Mouse (Mus musculus) neural tube, embryonic 13.5 days (tissue): ENCODE measurements around the gene Narfl. TPM values are rescaled to one million over a fixed set of nuclear protein-coding genes. Genes with fewer than 3 reads are reported as not detected.
A peak's percentile ranks its signal among the peaks of the same experiment; 100 is the strongest.

ENCODE experiments used
- ATAC-seq: fragments of 200-750 bp; cut with Nextera tagmentation; 2 replicates; pipeline ENCODE4 v1.8.0; 2017; ENCODE audit warnings: low read depth, mild to moderate bottlenecking, moderate TSS enrichment, moderate library complexity
- H3K27ac ChIP-seq: fragments of 300-500 bp; sonication (generic); replicated peaks from 2 replicates; pipeline ENCODE4 v1.5.1; 2015; ENCODE audit warnings: moderate library complexity, mild to moderate bottlenecking, inconsistent platforms
- H3K27me3 ChIP-seq: fragments of 300-500 bp; sonication (generic); 2 replicates; pipeline ENCODE4 v1.6.1; 2015; ENCODE audit warnings: mild to moderate bottlenecking, inconsistent platforms
- H3K36me3 ChIP-seq: fragments of 300-500 bp; sonication (generic); 2 replicates; pipeline ENCODE4 v1.6.1; 2015; ENCODE audit warnings: mild to moderate bottlenecking, inconsistent platforms
- H3K4me1 ChIP-seq: fragments of 300-500 bp; sonication (generic); replicated peaks from 2 replicates; pipeline ENCODE4 v1.6.1; 2015; ENCODE audit warnings: inconsistent platforms
- H3K4me2 ChIP-seq: fragments of 300-500 bp; sonication (generic); 2 replicates; pipeline ENCODE4 v1.6.1; 2015; ENCODE audit warnings: inconsistent platforms, mild to moderate bottlenecking, moderate library complexity
- H3K4me3 ChIP-seq: fragments of 300-500 bp; sonication (generic); 2 replicates; pipeline ENCODE4 v1.5.1; 2015; ENCODE audit warnings: mild to moderate bottlenecking, inconsistent platforms
- H3K9ac ChIP-seq: fragments of 300-500 bp; sonication (generic); 2 replicates; pipeline ENCODE4 v1.6.1; 2015; ENCODE audit warnings: moderate library complexity, mild to moderate bottlenecking, inconsistent platforms
- H3K9me3 ChIP-seq: fragments of 300-500 bp; sonication (generic); 2 replicates; pipeline ENCODE4 v1.6.1; 2016; ENCODE audit warnings: inconsistent platforms
- WGBS: fragments of 180-500 bp; shearing (Covaris S2); methylation state at CpG from one replicate; pipeline ENCODE4 v1.1.7; 2015; 5-methylcytosine and 5-hydroxymethylcytosine counted together
- polyA plus RNA-seq: library from polyadenylated mRNA; unstranded; fragments of >200 nt; fragmentation: Nextera tagmentation; extraction: Ambion mirVana; gene quantifications from 2 replicates; pipeline ENCODE4 v1.2.1, GENCODE M21; 2015

Narfl gene
- polyA plus RNA-seq, 1 experiment from 2014 or later, result 26.6 TPM

DNA sequence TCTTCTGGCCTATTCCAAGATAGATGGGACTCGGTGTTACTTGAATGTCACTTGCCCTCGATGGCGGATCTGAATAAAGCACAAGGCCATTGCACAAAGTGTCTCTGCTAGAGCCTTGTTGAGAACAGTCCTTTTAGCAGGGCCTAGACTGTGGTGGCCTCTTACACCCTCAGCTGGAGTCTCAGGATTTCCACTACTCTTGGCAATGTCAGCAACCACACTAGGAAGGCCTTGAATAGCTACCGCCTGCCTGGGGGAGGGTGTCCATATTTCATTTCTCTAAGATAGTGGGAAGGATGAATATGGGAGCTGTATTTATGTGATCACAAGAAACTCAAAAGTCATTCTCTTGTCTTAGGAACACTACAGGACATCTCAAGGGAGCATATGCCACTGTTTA, 25.3 kb upstream of the Narfl start:
- no peaks in the 10 kb centered on the region; the same call in 1 of the 2 replicates for H3K27me3 ChIP-seq
- H3K36me3 ChIP-seq, result no peaks in the 10 kb centered on the region
- H3K27ac ChIP-seq, result no peak overlapping the region
- WGBS, result 91% methylated on average over 4 of the region's 4 CpGs
- H3K9me3 ChIP-seq, result no peaks in the 10 kb centered on the region
- H3K4me2 ChIP-seq, result no peak overlapping the region
- no peak overlapping the region for H3K4me3 ChIP-seq
- H3K4me1 ChIP-seq, result peaks cover 8% of the 10 kb centered on the region
- no peak for ATAC-seq
- H3K9ac ChIP-seq, result no peak overlapping the region

DNA sequence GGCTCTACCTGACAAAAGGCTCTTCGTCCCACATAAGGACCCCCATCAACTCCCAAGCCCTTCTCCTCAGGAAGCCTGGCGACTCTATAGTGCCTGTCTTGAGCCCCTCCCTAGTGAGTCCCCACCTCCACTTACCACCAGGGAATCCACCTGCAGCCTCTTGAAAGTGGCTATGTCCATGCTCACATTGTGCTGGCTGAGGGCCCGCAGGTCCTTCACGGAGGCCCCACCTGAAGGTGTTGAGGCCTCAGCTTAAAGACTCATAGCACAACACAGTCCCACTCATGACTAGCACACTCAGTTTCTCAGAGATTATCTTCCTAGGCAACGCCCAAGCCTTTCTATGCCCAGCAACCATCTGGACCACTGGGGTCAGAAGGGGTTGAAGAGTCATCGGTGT, 24.3 kb upstream of the Narfl start:
- Histone ChIP-seq H3K4me3 (no peak overlapping the region), H3K9ac (no peak overlapping the region), H3K4me2 (no peak overlapping the region), H3K9me3 (no peaks in the 10 kb centered on the region), H3K36me3 (no peaks in the 10 kb centered on the region), H3K4me1 (peaks cover 8% of the 10 kb centered on the region), H3K27ac (no peak overlapping the region), H3K27me3 (no peaks in the 10 kb centered on the region; the same call in 1 of the 2 replicates)
- 89% methylated on average over 6 of the region's 6 CpGs for WGBS
- no peak for ATAC-seq

DNA sequence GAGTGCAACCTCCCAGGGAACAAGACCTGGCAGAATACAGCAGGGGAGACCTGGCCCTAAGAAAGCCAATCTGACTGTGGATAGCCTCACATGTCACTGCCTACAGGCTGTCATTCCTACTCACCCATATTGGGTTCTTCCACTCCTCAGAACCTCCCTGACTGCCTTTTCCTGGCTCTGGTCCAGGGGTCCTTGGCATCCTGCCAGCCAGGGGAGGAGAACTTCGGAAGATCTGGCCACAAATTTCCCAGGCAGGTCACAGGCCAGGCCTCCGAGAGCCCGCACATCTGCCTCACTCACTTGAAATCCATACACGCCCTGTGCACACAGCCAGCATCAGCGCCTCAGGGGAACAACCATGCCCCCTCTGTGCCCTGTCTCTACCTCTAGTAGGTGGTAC, 22.1 kb upstream of the Narfl start:
- WGBS, result 54% methylated on average over 5 of the region's 5 CpGs
- Histone ChIP-seq H3K4me1 (peaks cover 8% of the 10 kb centered on the region), H3K27ac (no peak overlapping the region; the same call in 1 of the 2 replicates), H3K9ac (peak overlapping the region; percentile 43; the same call in 1 of the 2 replicates), H3K27me3 (no peaks in the 10 kb centered on the region; the same call in 1 of the 2 replicates), H3K9me3 (no peaks in the 10 kb centered on the region), H3K4me2 (no peak overlapping the region), H3K4me3 (no peak overlapping the region), H3K36me3 (no peaks in the 10 kb centered on the region)
- ATAC-seq, result no peak

DNA sequence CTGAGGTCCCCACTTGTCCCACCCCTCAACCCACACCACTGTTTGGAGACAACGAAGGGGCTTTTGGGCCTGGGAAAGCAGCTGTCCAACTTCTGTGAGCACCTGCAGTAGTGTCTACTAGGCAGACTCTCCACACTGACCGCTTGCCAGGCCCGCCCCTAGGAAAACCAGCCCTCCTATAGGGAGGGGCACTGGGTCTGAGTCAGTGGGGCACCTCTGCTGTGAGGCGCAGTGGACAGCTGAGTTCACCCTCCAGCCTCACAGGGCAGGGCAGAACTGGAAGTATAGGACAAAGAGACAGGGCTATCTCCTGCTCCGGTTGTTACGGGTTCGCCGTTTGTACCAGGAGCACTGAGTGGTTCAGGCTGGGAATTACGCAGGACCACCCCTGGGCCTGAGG, 19.3 kb upstream of the Narfl start, which contains the start of gene Msln:
Msln (minus strand) TSS at position 138 of the 400 bp plus-strand sequence.
- H3K4me2 ChIP-seq, result no peak within 1 kb of the TSS

DNA sequence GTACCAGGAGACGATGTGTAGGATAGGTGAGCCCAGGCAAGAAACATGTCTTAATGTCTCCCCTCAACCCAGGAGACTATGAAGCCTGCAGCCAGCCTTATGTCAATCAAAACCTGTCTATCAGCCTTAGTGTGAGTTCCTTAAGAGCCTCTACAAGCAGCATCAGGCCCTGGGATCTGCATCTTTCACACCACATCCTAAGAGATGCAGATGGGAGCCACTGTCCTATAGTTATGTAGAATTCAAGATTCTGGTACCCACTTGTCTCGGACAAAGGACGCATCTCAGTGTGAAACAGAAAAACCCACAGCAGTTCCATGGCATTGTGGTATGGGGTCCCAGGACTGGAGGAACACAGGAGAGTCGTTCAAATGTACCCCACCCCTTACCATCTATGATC, 18.5 kb upstream of the Narfl start:
- H3K36me3 ChIP-seq, result no peaks in the 10 kb centered on the region
- no peak overlapping the region for H3K4me2 ChIP-seq
- H3K27me3 ChIP-seq, result peaks cover 16% of the 10 kb centered on the region
- 0 out of 2 replicates have a peak overlapping the region, but pooled peaks have one; percentile 17 for H3K9ac ChIP-seq
- peaks cover 8% of the 10 kb centered on the region for H3K4me1 ChIP-seq
- H3K27ac ChIP-seq, result no peak overlapping the region
- no peak for ATAC-seq
- no peak overlapping the region for H3K4me3 ChIP-seq
- WGBS, result 81% methylated on average over 4 of the region's 4 CpGs
- H3K9me3 ChIP-seq, result no peaks in the 10 kb centered on the region

More for the DNA sequence above, 19.3 kb upstream of the Narfl start, which contains the start of gene Msln:
- Histone ChIP-seq H3K4me1 (peaks cover 8% of the 10 kb centered on the region), H3K27me3 (peaks cover 12% of the 10 kb centered on the region), H3K36me3 (no peaks in the 10 kb centered on the region), H3K27ac (no peak within 1 kb of the TSS), H3K9ac (no peak within 1 kb of the TSS), H3K4me3 (no peak within 1 kb of the TSS), H3K9me3 (no peaks in the 10 kb centered on the region)
- 86% methylated on average over 9 of the region's 9 CpGs for WGBS
- ATAC-seq, result no peak

DNA sequence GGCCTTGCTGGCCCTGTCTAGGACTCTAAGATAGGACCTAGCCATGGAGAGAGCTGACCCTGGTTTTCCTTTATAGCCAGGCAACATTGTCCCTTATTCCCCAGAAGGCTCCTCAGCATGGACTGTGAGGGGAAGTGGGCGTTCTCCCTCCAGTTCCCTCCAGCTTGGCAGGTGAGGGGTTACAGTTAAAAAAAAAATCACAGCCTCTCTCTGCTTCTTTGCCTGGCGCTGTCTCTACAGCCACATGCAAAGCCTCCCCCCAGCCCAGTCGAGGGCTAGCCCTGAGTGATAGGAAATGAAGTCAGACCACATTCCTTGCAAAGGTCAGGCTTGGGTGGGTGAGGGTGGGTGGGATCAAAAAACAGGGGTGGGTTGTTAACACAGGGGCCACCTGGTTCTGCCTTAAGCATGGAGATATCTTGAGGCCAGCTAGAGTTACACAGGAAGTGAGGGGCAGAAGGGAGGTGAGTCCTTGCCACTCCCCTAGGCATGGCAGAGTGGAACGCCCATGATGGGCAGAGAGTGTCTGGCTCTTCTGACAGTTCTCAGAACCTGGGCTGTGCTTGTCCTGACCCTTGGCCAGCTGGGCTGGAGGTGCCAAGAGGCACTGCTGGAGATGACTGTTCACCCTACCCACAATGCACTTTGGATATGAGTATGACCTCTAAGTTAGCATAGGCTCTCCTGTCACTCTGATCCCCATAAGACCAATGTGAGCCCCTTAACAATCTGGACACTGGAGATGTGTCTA, 17.8 kb upstream of the Narfl start:
- H3K9me3 ChIP-seq, result no peaks in the 10 kb centered on the region
- H3K4me2 ChIP-seq, result no peak overlapping the region
- no peak overlapping the region for H3K27ac ChIP-seq
- H3K9ac ChIP-seq, result 0 out of 2 replicates have a peak overlapping the region, but pooled peaks have one; percentile 17
- peaks cover 18% of the 10 kb centered on the region for H3K27me3 ChIP-seq
- 66% methylated on average over 4 of the region's 4 CpGs for WGBS
- no peak overlapping the region for H3K4me3 ChIP-seq
- ATAC-seq, result no peak
- H3K4me1 ChIP-seq, result peaks cover 8% of the 10 kb centered on the region
- H3K36me3 ChIP-seq, result no peaks in the 10 kb centered on the region

DNA sequence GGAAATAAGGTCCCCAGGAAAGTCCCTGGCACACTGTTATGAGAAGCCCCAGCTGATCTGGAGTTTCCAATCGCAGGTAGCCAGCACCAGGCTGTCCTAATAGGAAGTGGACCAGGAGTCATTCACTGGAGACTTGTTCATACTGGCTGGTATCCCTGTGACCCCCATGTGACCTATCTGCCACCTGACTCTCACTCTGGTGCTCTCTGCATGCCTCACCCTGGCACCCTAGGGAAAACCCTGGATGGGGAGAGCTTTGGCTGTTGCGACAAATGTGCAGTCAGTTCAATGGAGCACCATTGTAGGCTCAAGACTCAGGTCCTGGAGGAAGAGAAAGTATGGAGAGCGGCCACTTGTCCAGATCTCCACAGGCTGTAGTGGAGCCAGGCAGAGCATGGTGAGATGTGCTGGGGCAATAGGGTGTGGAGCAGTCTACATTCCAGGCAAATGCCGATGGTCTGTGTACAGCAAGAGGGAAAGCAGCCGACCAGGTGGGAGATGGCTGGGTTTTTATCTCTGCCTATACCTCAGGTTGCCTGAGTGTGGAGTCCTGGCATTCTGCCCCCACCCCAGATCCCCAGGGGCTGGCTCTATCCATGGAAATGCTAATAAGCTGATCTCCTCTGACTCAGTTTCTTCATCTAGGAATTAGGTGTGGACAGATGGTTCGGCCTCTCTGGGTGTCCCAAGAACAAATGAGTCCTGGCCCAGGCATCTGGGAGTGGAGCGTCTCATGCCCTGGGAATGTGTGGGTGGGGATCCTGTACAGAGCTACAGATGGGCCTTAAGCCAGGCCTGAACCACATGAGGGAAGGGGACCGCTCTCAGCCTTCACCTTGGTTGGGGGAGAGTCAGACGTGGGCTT, 17.0 kb upstream of the Narfl start:
- 78% methylated on average over 9 of the region's 9 CpGs for WGBS
- Histone ChIP-seq H3K27me3 (peaks cover 19% of the 10 kb centered on the region), H3K27ac (no peak overlapping the region), H3K9ac (no peak overlapping the region), H3K4me3 (no peak overlapping the region), H3K4me2 (no peak overlapping the region), H3K36me3 (no peaks in the 10 kb centered on the region), H3K9me3 (no peaks in the 10 kb centered on the region), H3K4me1 (peaks cover 2% of the 10 kb centered on the region)
- ATAC-seq, result no peak

DNA sequence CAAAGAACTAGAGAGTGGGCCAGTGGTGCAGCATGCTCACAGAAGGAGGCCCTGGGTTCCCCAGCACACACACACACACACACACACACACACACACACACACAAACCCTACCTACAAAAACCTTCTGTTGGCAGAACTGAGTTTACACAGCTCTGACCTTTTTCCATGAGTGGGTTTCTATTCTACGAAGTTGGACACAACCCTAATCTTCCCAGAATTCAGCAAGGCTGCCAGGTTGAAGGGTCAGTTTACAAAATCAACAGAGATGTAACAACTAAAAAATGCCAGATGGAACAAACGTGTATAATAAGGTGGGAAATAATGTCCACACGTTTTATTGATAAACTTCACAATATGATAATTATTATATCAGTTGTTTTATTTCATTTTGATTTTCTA, 15.9 kb upstream of the Narfl start:
- Histone ChIP-seq H3K4me2 (no peak overlapping the region), H3K36me3 (no peaks in the 10 kb centered on the region), H3K4me3 (no peak overlapping the region), H3K27ac (no peak overlapping the region), H3K4me1 (no peaks in the 10 kb centered on the region), H3K9ac (no peak overlapping the region), H3K27me3 (peaks cover 26% of the 10 kb centered on the region), H3K9me3 (no peaks in the 10 kb centered on the region)
- 81% methylated on average over 3 of the region's 3 CpGs for WGBS
- no peak for ATAC-seq

DNA sequence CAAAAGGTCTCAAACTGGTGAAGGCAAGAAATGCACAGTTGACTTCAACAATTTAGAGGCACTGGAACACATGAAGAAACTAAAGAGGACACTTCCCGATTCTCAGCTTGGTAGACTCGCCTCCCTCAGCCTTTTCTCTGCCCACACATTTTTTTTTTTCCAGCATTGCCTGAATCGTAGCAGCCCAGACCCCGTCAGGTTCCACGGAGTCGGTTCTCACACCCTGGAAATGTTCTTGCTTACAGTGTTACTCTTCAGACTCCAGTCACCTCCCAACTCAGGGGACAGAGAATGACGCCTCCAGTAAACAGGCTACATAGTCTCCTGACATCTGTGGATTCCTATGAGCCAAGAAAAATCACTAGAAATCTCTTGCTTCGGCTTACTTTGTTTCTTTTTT, 13.4 kb upstream of the Narfl start:
- H3K27me3 ChIP-seq, result peaks cover 26% of the 10 kb centered on the region
- no peak overlapping the region for H3K4me2 ChIP-seq
- H3K27ac ChIP-seq, result no peak overlapping the region
- no peaks in the 10 kb centered on the region for H3K9me3 ChIP-seq
- 73% methylated on average over 8 of the region's 8 CpGs for WGBS
- no peak overlapping the region for H3K9ac ChIP-seq
- no peak overlapping the region for H3K4me3 ChIP-seq
- no peaks in the 10 kb centered on the region for H3K36me3 ChIP-seq
- H3K4me1 ChIP-seq, result no peaks in the 10 kb centered on the region
- no peak for ATAC-seq

DNA sequence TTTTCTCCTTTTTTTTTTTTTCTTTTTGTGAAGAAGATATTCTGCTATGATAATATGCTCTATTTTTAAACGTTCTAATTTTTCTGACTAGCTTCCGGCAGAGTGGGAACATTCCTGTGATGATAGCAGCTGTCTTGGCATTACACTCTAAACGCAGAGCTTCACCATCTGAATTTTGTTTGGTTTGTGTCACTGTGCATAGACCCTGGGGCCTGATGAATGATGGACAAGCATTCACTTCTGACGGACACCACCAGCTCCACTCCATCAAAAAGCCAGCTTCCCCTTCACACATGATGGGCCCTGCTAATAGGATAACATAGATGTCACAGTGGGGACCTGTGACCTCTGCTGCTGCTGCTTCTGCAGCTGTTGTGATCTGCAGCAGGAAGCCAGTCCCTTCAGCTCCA, 12.0 kb upstream of the Narfl start:
- Histone ChIP-seq H3K9ac (no peak overlapping the region), H3K36me3 (no peaks in the 10 kb centered on the region), H3K27me3 (peaks cover 32% of the 10 kb centered on the region), H3K4me1 (no peaks in the 10 kb centered on the region), H3K9me3 (no peaks in the 10 kb centered on the region), H3K27ac (no peak overlapping the region), H3K4me3 (no peak overlapping the region), H3K4me2 (no peak overlapping the region)
- 68% methylated on average over 4 of the region's 4 CpGs for WGBS
- ATAC-seq, result no peak

DNA sequence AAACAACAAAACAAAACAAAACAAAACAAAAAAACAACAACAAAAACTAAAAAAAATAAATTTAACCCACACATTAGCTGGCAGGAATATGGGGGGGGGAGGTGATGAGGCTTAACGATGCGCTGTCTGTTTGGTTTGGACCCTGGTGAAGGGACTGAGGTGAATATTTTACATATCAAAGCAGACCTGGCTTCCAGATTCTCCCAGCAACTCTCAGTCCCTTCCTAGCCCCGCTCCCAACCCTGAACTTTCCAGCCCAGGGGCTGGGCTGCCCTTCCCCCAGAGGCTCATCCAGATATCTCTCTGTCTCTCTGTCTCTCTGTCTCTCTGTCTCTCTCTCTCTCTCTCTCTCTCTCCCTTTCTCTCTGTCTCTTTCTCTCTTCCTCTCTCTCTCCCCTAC, 11.0 kb upstream of the Narfl start:
- 36% methylated on average over 3 of the region's 3 CpGs for WGBS
- no peak for ATAC-seq
- Histone ChIP-seq H3K9me3 (no peaks in the 10 kb centered on the region), H3K9ac (no peak overlapping the region), H3K36me3 (no peaks in the 10 kb centered on the region), H3K4me2 (no peak overlapping the region), H3K4me1 (no peaks in the 10 kb centered on the region), H3K27ac (no peak overlapping the region), H3K27me3 (peaks cover 41% of the 10 kb centered on the region), H3K4me3 (no peak overlapping the region)

DNA sequence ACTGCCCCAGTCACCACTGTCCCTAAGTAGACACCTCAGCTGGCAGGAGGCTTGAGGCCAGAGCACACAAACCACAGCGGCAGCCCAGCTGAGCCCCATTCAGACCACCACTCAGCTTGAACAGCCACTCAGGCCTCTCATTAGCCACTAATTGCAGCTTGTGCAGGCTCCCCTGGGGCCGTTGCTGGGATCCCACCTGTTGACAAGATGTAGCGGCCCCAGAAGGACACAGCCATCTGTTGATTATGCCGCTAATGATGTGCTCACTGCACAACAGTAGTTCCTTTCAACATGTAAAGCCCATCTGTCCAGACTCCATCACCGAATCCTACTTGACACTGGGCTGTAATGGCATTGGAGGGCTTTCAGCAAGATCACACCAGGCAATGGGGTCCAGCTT, 7.7 kb upstream of the Narfl start:
- Histone ChIP-seq H3K9me3 (no peaks in the 10 kb centered on the region), H3K27me3 (peaks cover 46% of the 10 kb centered on the region), H3K4me3 (no peak overlapping the region), H3K9ac (no peak overlapping the region), H3K4me1 (no peaks in the 10 kb centered on the region), H3K4me2 (no peak overlapping the region), H3K36me3 (no peaks in the 10 kb centered on the region), H3K27ac (no peak overlapping the region)
- 19% methylated on average over 5 of the region's 5 CpGs for WGBS
- ATAC-seq, result no peak
